Mouse (Mus musculus): ENCODE measurements around the gene Rdh13. TPM values are rescaled to one million over a fixed set of nuclear protein-coding genes. Genes with fewer than 3 reads are reported as not detected.
A peak's percentile ranks its signal among the peaks of the same experiment; 100 is the strongest.

Gene Rdh13
- polyA plus RNA-seq, 1 experiment from 2014 or later = 30.9 TPM

- Histone ChIP-seq H3K27me3 (ENCODE audit: control insufficient read depth, insufficient read depth, low read length) (no peaks in the 10 kb centered on the region), H3K9ac (ENCODE audit: low read length) (no peak overlapping the region), H3K4me1 (ENCODE audit: control insufficient read depth, insufficient read depth, low read length) (peaks cover 2% of the 10 kb centered on the region; the same call in 1 of the 2 replicates), H3K4me3 (ENCODE audit: low read depth, low read length) (no peak overlapping the region), H3K9me3 (ENCODE audit: control insufficient read depth, low read length) (no peaks in the 10 kb centered on the region), H3K27ac (ENCODE audit: low read depth, low read length) (no peak overlapping the region), H3K4me2 (no peak overlapping the region), H3K36me3 (ENCODE audit: control insufficient read depth, insufficient read depth, low read length) (no peaks in the 10 kb centered on the region; the same call in 1 of the 2 replicates)
- WGBS = 87% methylated on average over 3 of the region's 3 CpGs
- no peak for DNase-seq (ENCODE audit: low spot score, missing footprints)
- no peak for ATAC-seq (ENCODE audit: low FRiP score)
These were observed 3.0 kb upstream of the Rdh13 start for GRCm38 (mm10) chr7:4448439-4448838.

- Histone ChIP-seq H3K4me1 (ENCODE audit: control insufficient read depth, insufficient read depth, low read length) (peaks cover 2% of the 10 kb centered on the region; the same call in 1 of the 2 replicates), H3K9me3 (ENCODE audit: control insufficient read depth, low read length) (no peaks in the 10 kb centered on the region), H3K4me3 (ENCODE audit: low read depth, low read length) (no peak overlapping the region), H3K4me2 (no peak overlapping the region), H3K9ac (ENCODE audit: low read length) (no peak overlapping the region), H3K36me3 (ENCODE audit: control insufficient read depth, insufficient read depth, low read length) (peaks cover 5% of the 10 kb centered on the region), H3K27me3 (ENCODE audit: control insufficient read depth, insufficient read depth, low read length) (no peaks in the 10 kb centered on the region), H3K27ac (ENCODE audit: low read depth, low read length) (no peak overlapping the region)
- ATAC-seq (ENCODE audit: low FRiP score) = no peak
- DNase-seq (ENCODE audit: low spot score, missing footprints) = no peak
- 0% methylated on average over 1 of the region's 1 CpGs for WGBS
These were observed 1.7 kb upstream of the Rdh13 start for GRCm38 (mm10) chr7:4447138-4447537.

GRCm38 (mm10) chr7:4440549-4440948, 4.9 kb downstream of the Rdh13 start:
- peaks cover 13% of the 10 kb centered on the region for H3K36me3 ChIP-seq (ENCODE audit: control insufficient read depth, insufficient read depth, low read length)
- DNase-seq (ENCODE audit: low spot score, missing footprints) = no peak
- H3K4me3 ChIP-seq (ENCODE audit: low read depth, low read length) = no peak overlapping the region
- 91% methylated on average over 10 of the region's 10 CpGs for WGBS
- ATAC-seq (ENCODE audit: low FRiP score) = no peak
- no peak overlapping the region for H3K27ac ChIP-seq (ENCODE audit: low read depth, low read length)
- H3K4me2 ChIP-seq = no peak overlapping the region
- peaks cover 2% of the 10 kb centered on the region; the same call in 1 of the 2 replicates for H3K4me1 ChIP-seq (ENCODE audit: control insufficient read depth, insufficient read depth, low read length)
- no peak overlapping the region for H3K9ac ChIP-seq (ENCODE audit: low read length)
- no peaks in the 10 kb centered on the region for H3K27me3 ChIP-seq (ENCODE audit: control insufficient read depth, insufficient read depth, low read length)
- H3K9me3 ChIP-seq (ENCODE audit: control insufficient read depth, low read length) = no peaks in the 10 kb centered on the region

GRCm38 (mm10) chr7:4437721-4438120, 7.7 kb downstream of the Rdh13 start:
- H3K4me2 ChIP-seq = no peak overlapping the region
- no peak overlapping the region for H3K4me3 ChIP-seq (ENCODE audit: low read depth, low read length)
- H3K9ac ChIP-seq (ENCODE audit: low read length) = no peak overlapping the region
- no peaks in the 10 kb centered on the region for H3K4me1 ChIP-seq (ENCODE audit: control insufficient read depth, insufficient read depth, low read length)
- ATAC-seq (ENCODE audit: low FRiP score) (no peak), DNase-seq (ENCODE audit: low spot score, missing footprints) (no peak)
- no peak overlapping the region for H3K27ac ChIP-seq (ENCODE audit: low read depth, low read length)
- peaks cover 13% of the 10 kb centered on the region for H3K36me3 ChIP-seq (ENCODE audit: control insufficient read depth, insufficient read depth, low read length)
- H3K27me3 ChIP-seq (ENCODE audit: control insufficient read depth, insufficient read depth, low read length) = no peaks in the 10 kb centered on the region
- 92% methylated on average over 2 of the region's 2 CpGs for WGBS
- no peaks in the 10 kb centered on the region for H3K9me3 ChIP-seq (ENCODE audit: control insufficient read depth, low read length)

GRCm38 (mm10) chr7:4432026-4432425, 13.4 kb downstream of the Rdh13 start:
- Histone ChIP-seq H3K27me3 (ENCODE audit: control insufficient read depth, insufficient read depth, low read length) (no peaks in the 10 kb centered on the region), H3K9ac (ENCODE audit: low read length) (no peak overlapping the region), H3K9me3 (ENCODE audit: control insufficient read depth, low read length) (no peaks in the 10 kb centered on the region), H3K4me2 (no peak overlapping the region), H3K27ac (ENCODE audit: low read depth, low read length) (no peak overlapping the region), H3K4me1 (ENCODE audit: control insufficient read depth, insufficient read depth, low read length) (no peaks in the 10 kb centered on the region), H3K4me3 (ENCODE audit: low read depth, low read length) (no peak overlapping the region), H3K36me3 (ENCODE audit: control insufficient read depth, insufficient read depth, low read length) (no peaks in the 10 kb centered on the region)
- WGBS = 88% methylated on average over 8 of the region's 8 CpGs
- DNase-seq (ENCODE audit: low spot score, missing footprints) (no peak), ATAC-seq (ENCODE audit: low FRiP score) (no peak)

- no peak overlapping the region for H3K9ac ChIP-seq (ENCODE audit: low read length)
These were observed 13.9 kb downstream of the Rdh13 start for GRCm38 (mm10) chr7:4431548-4431947.

GRCm38 (mm10) chr7:4430246-4430844, 15.1 kb downstream of the Rdh13 start:
- Histone ChIP-seq H3K27me3 (ENCODE audit: control insufficient read depth, insufficient read depth, low read length) (no peaks in the 10 kb centered on the region), H3K9ac (ENCODE audit: low read length) (no peak overlapping the region), H3K4me1 (ENCODE audit: control insufficient read depth, insufficient read depth, low read length) (no peaks in the 10 kb centered on the region), H3K4me2 (no peak overlapping the region), H3K27ac (ENCODE audit: low read depth, low read length) (no peak overlapping the region), H3K36me3 (ENCODE audit: control insufficient read depth, insufficient read depth, low read length) (no peaks in the 10 kb centered on the region; the same call in 1 of the 2 replicates), H3K9me3 (ENCODE audit: control insufficient read depth, low read length) (no peaks in the 10 kb centered on the region), H3K4me3 (ENCODE audit: low read depth, low read length) (no peak overlapping the region)
- no peak for DNase-seq (ENCODE audit: low spot score, missing footprints)
- no peak for ATAC-seq (ENCODE audit: low FRiP score)
- WGBS = 90% methylated on average over 9 of the region's 9 CpGs

More at GRCm38 (mm10) chr7:4431548-4431947, 13.9 kb downstream of the Rdh13 start:
- Histone ChIP-seq H3K27ac (ENCODE audit: low read depth, low read length) (no peak overlapping the region), H3K4me2 (no peak overlapping the region), H3K4me3 (ENCODE audit: low read depth, low read length) (no peak overlapping the region), H3K36me3 (ENCODE audit: control insufficient read depth, insufficient read depth, low read length) (no peaks in the 10 kb centered on the region), H3K9me3 (ENCODE audit: control insufficient read depth, low read length) (no peaks in the 10 kb centered on the region), H3K27me3 (ENCODE audit: control insufficient read depth, insufficient read depth, low read length) (no peaks in the 10 kb centered on the region), H3K4me1 (ENCODE audit: control insufficient read depth, insufficient read depth, low read length) (no peaks in the 10 kb centered on the region)
- DNase-seq (ENCODE audit: low spot score, missing footprints) (peak; percentile 95), ATAC-seq (ENCODE audit: low FRiP score) (no peak)
- WGBS = 77% methylated on average over 6 of the region's 6 CpGs

GRCm38 (mm10) chr7:4427161-4427912, 18.1 kb downstream of the Rdh13 start:
- Histone ChIP-seq H3K9me3 (ENCODE audit: control insufficient read depth, low read length) (no peaks in the 10 kb centered on the region), H3K27me3 (ENCODE audit: control insufficient read depth, insufficient read depth, low read length) (no peaks in the 10 kb centered on the region), H3K4me2 (no peak overlapping the region), H3K4me3 (ENCODE audit: low read depth, low read length) (no peak overlapping the region), H3K36me3 (ENCODE audit: control insufficient read depth, insufficient read depth, low read length) (no peaks in the 10 kb centered on the region; the same call in 1 of the 2 replicates), H3K27ac (ENCODE audit: low read depth, low read length) (no peak overlapping the region), H3K4me1 (ENCODE audit: control insufficient read depth, insufficient read depth, low read length) (no peaks in the 10 kb centered on the region), H3K9ac (ENCODE audit: low read length) (no peak overlapping the region)
- ATAC-seq (ENCODE audit: low FRiP score) (peak; percentile 94), DNase-seq (ENCODE audit: low spot score, missing footprints) (peak; percentile 98)
- WGBS = 81% methylated on average over 7 of the region's 7 CpGs

GRCm38 (mm10) chr7:4420230-4420629, 25.2 kb downstream of the Rdh13 start:
- WGBS = 63% methylated on average over 4 of the region's 4 CpGs
- Histone ChIP-seq H3K9me3 (ENCODE audit: control insufficient read depth, low read length) (no peaks in the 10 kb centered on the region), H3K4me3 (ENCODE audit: low read depth, low read length) (no peak overlapping the region), H3K27ac (ENCODE audit: low read depth, low read length) (no peak overlapping the region), H3K9ac (ENCODE audit: low read length) (no peak overlapping the region), H3K36me3 (ENCODE audit: control insufficient read depth, insufficient read depth, low read length) (no peaks in the 10 kb centered on the region; the same call in 1 of the 2 replicates), H3K4me1 (ENCODE audit: control insufficient read depth, insufficient read depth, low read length) (no peaks in the 10 kb centered on the region), H3K4me2 (no peak overlapping the region), H3K27me3 (ENCODE audit: control insufficient read depth, insufficient read depth, low read length) (no peaks in the 10 kb centered on the region)
- no peak for ATAC-seq (ENCODE audit: low FRiP score)
- no peak for DNase-seq (ENCODE audit: low spot score, missing footprints)

Data from midbrain, embryonic 11.5 days (tissue).